Mouse (Mus musculus): ENCODE measurements at regions not wholly inside any gene's neighbourhood (a gene's known extent, or its start where the extent isn't known, plus 50 kb on each side); places are given as distances from the start of the nearest gene placed in this dataset.
"Not testable (repeated sequence)": the region's sequence is repeated elsewhere in the genome, so short reads cannot be mapped to it uniquely, and the experiment has no call there.

GRCm38 (mm10) chr5:68252671-68253070, 221.0 kb downstream of the Grxcr1 start:
- Histone ChIP-seq H3K4me3 (no peak overlapping the region), H3K9ac (no peak overlapping the region), H3K27me3 (no peaks in the 10 kb centered on the region), H3K4me1 (no peaks in the 10 kb centered on the region), H3K36me3 (ENCODE audit: poor library complexity, severe bottlenecking) (no peaks in the 10 kb centered on the region), H3K9me3 (replicated peaks) (no peaks in the 10 kb centered on the region), H3K27ac (no peak overlapping the region), H3K4me2 (no peak overlapping the region)
- ATAC-seq, result peak; percentile 76; the same call in 1 of the 2 replicates
- 15% methylated on average over 8 of the region's 8 CpGs for WGBS

GRCm38 (mm10) chr5:68253476-68253875, 221.8 kb downstream of the Grxcr1 start:
- Histone ChIP-seq H3K27ac (no peak overlapping the region), H3K9ac (no peak overlapping the region), H3K36me3 (ENCODE audit: poor library complexity, severe bottlenecking) (no peaks in the 10 kb centered on the region), H3K4me1 (no peaks in the 10 kb centered on the region), H3K4me3 (no peak overlapping the region), H3K27me3 (no peaks in the 10 kb centered on the region), H3K4me2 (no peak overlapping the region), H3K9me3 (replicated peaks) (no peaks in the 10 kb centered on the region)
- WGBS, result 76% methylated on average over 1 of the region's 1 CpGs
- ATAC-seq, result no peak

GRCm38 (mm10) chr5:68254111-68254510, 222.5 kb downstream of the Grxcr1 start:
- no peak overlapping the region for H3K4me2 ChIP-seq
- no peak overlapping the region for H3K27ac ChIP-seq
- H3K4me1 ChIP-seq, result no peaks in the 10 kb centered on the region
- H3K36me3 ChIP-seq (ENCODE audit: poor library complexity, severe bottlenecking), result no peaks in the 10 kb centered on the region
- no peaks in the 10 kb centered on the region for H3K9me3 ChIP-seq (replicated peaks)
- no peak for ATAC-seq
- no peaks in the 10 kb centered on the region for H3K27me3 ChIP-seq
- H3K9ac ChIP-seq, result no peak overlapping the region
- WGBS, result 74% methylated on average over 2 of the region's 2 CpGs
- no peak overlapping the region for H3K4me3 ChIP-seq

- no peaks in the 10 kb centered on the region for H3K9me3 ChIP-seq (replicated peaks)
- H3K9ac ChIP-seq, result no peak overlapping the region
- no peaks in the 10 kb centered on the region for H3K27me3 ChIP-seq
- no peaks in the 10 kb centered on the region for H3K36me3 ChIP-seq (ENCODE audit: poor library complexity, severe bottlenecking)
- H3K4me3 ChIP-seq, result no peak overlapping the region
- no peaks in the 10 kb centered on the region for H3K4me1 ChIP-seq
- no peak overlapping the region for H3K4me2 ChIP-seq
- H3K27ac ChIP-seq, result no peak overlapping the region
- ATAC-seq, result no peak
- WGBS, result 88% methylated on average over 3 of the region's 3 CpGs
These were observed 232.6 kb downstream of the Grxcr1 start for GRCm38 (mm10) chr5:68264206-68264605.

- Histone ChIP-seq H3K36me3 (ENCODE audit: poor library complexity, severe bottlenecking) (no peaks in the 10 kb centered on the region), H3K27ac (no peak overlapping the region), H3K4me2 (no peak overlapping the region), H3K4me3 (no peak overlapping the region), H3K9me3 (replicated peaks) (no peaks in the 10 kb centered on the region), H3K4me1 (no peaks in the 10 kb centered on the region), H3K9ac (no peak overlapping the region), H3K27me3 (no peaks in the 10 kb centered on the region)
- ATAC-seq, result no peak
- WGBS, result 89% methylated on average over 3 of the region's 3 CpGs
These were observed 242.6 kb downstream of the Grxcr1 start for GRCm38 (mm10) chr5:68274271-68274670.

- Histone ChIP-seq H3K27me3 (no peaks in the 10 kb centered on the region), H3K4me3 (no peak overlapping the region), H3K27ac (no peak overlapping the region), H3K4me2 (no peak overlapping the region), H3K9me3 (replicated peaks) (no peaks in the 10 kb centered on the region), H3K36me3 (ENCODE audit: poor library complexity, severe bottlenecking) (no peaks in the 10 kb centered on the region), H3K4me1 (no peaks in the 10 kb centered on the region), H3K9ac (no peak overlapping the region)
- WGBS, result 84% methylated on average over 5 of the region's 5 CpGs
- ATAC-seq, result no peak
These were observed 244.1 kb downstream of the Grxcr1 start for GRCm38 (mm10) chr5:68275558-68276263.

GRCm38 (mm10) chr5:68295774-68296173, 264.1 kb downstream of the Grxcr1 start:
- not testable (repeated sequence) for H3K27ac ChIP-seq; ATAC-seq; H3K9ac ChIP-seq; H3K36me3 ChIP-seq (ENCODE audit: poor library complexity, severe bottlenecking); H3K9me3 ChIP-seq (replicated peaks); H3K4me1 ChIP-seq; H3K27me3 ChIP-seq; H3K4me3 ChIP-seq; H3K4me2 ChIP-seq
- 76% methylated on average over 2 of the region's 2 CpGs for whole genome bisulfite sequencing

GRCm38 (mm10) chr5:68313187-68313586, 281.6 kb downstream of the Grxcr1 start:
- no peak overlapping the region for H3K27ac ChIP-seq
- no peaks in the 10 kb centered on the region for H3K4me1 ChIP-seq
- ATAC-seq, result no peak
- no peaks in the 10 kb centered on the region for H3K9me3 ChIP-seq (replicated peaks)
- no peaks in the 10 kb centered on the region for H3K27me3 ChIP-seq
- H3K36me3 ChIP-seq (ENCODE audit: poor library complexity, severe bottlenecking), result no peaks in the 10 kb centered on the region
- WGBS, result 31% methylated on average over 3 of the region's 3 CpGs
- no peak overlapping the region for H3K9ac ChIP-seq
- no peak overlapping the region for H3K4me2 ChIP-seq
- no peak overlapping the region for H3K4me3 ChIP-seq

- H3K27me3 ChIP-seq, result no peaks in the 10 kb centered on the region
- no peak overlapping the region for H3K4me2 ChIP-seq
- no peak for ATAC-seq
- H3K4me1 ChIP-seq, result no peaks in the 10 kb centered on the region
- H3K36me3 ChIP-seq (ENCODE audit: poor library complexity, severe bottlenecking), result no peaks in the 10 kb centered on the region
- no peak overlapping the region for H3K9ac ChIP-seq
- H3K4me3 ChIP-seq, result no peak overlapping the region
- no peak overlapping the region for H3K27ac ChIP-seq
- no peaks in the 10 kb centered on the region for H3K9me3 ChIP-seq (replicated peaks)
These were observed 287.3 kb downstream of the Grxcr1 start for GRCm38 (mm10) chr5:68318979-68319378.

GRCm38 (mm10) chr5:68326998-68327593, 295.5 kb downstream of the Grxcr1 start:
- no peaks in the 10 kb centered on the region for H3K27me3 ChIP-seq
- H3K4me3 ChIP-seq, result no peak overlapping the region
- H3K27ac ChIP-seq, result no peak overlapping the region
- no peak overlapping the region for H3K4me2 ChIP-seq
- no peaks in the 10 kb centered on the region for H3K9me3 ChIP-seq (replicated peaks)
- peak; percentile 59; the same call in 1 of the 2 replicates for ATAC-seq
- WGBS, result 73% methylated on average over 2 of the region's 2 CpGs
- H3K9ac ChIP-seq, result no peak overlapping the region
- 0 out of 2 replicates have a peak, but pooled peaks cover 3% of the 10 kb centered on the region for H3K4me1 ChIP-seq
- H3K36me3 ChIP-seq (ENCODE audit: poor library complexity, severe bottlenecking), result no peaks in the 10 kb centered on the region

GRCm38 (mm10) chr5:68329311-68329710, 297.7 kb downstream of the Grxcr1 start:
- WGBS, result 88% methylated on average over 3 of the region's 3 CpGs
- H3K9me3 ChIP-seq (replicated peaks), result no peaks in the 10 kb centered on the region
- 0 out of 2 replicates have a peak, but pooled peaks cover 3% of the 10 kb centered on the region for H3K4me1 ChIP-seq
- no peaks in the 10 kb centered on the region for H3K36me3 ChIP-seq (ENCODE audit: poor library complexity, severe bottlenecking)
- no peak overlapping the region for H3K4me3 ChIP-seq
- no peak overlapping the region for H3K9ac ChIP-seq
- ATAC-seq, result no peak
- no peak overlapping the region for H3K4me2 ChIP-seq
- H3K27me3 ChIP-seq, result no peaks in the 10 kb centered on the region
- H3K27ac ChIP-seq, result no peak overlapping the region

- H3K4me1 ChIP-seq, result 0 out of 2 replicates have a peak, but pooled peaks cover 3% of the 10 kb centered on the region
- no peak for ATAC-seq
- no peaks in the 10 kb centered on the region for H3K9me3 ChIP-seq (replicated peaks)
- no peak overlapping the region for H3K4me2 ChIP-seq
- no peak overlapping the region for H3K27ac ChIP-seq
- H3K27me3 ChIP-seq, result no peaks in the 10 kb centered on the region
- H3K4me3 ChIP-seq, result no peak overlapping the region
- no peak overlapping the region for H3K9ac ChIP-seq
- H3K36me3 ChIP-seq (ENCODE audit: poor library complexity, severe bottlenecking), result no peaks in the 10 kb centered on the region
- 85% methylated on average over 2 of the region's 2 CpGs for WGBS
These were observed 298.2 kb downstream of the Grxcr1 start for GRCm38 (mm10) chr5:68329828-68330227.

- H3K4me1 ChIP-seq, result no peaks in the 10 kb centered on the region
- WGBS, result 78% methylated on average over 2 of the region's 2 CpGs
- H3K27ac ChIP-seq, result no peak overlapping the region
- H3K27me3 ChIP-seq, result no peaks in the 10 kb centered on the region
- no peaks in the 10 kb centered on the region for H3K36me3 ChIP-seq (ENCODE audit: poor library complexity, severe bottlenecking)
- H3K4me3 ChIP-seq, result no peak overlapping the region
- no peak for ATAC-seq
- no peaks in the 10 kb centered on the region for H3K9me3 ChIP-seq (replicated peaks)
- no peak overlapping the region for H3K4me2 ChIP-seq
- H3K9ac ChIP-seq, result no peak overlapping the region
These were observed 319.3 kb downstream of the Grxcr1 start for GRCm38 (mm10) chr5:68350921-68351320.

All from forebrain, embryonic 13.5 days (tissue).